Mouse (Mus musculus): Measurements from ENCODE around the gene 4930579G24Rik. TPM values are rescaled to one million over a fixed set of nuclear protein-coding genes. Genes with fewer than 3 reads are reported as not detected.

4930579G24Rik gene
- total RNA-seq, 2 experiments from 2014 or later = 3.6 to 3.9 TPM

Other genes with a start within 250 kb of the 4930579G24Rik start
- 1 to 10 TPM; 5.7 to 7.7 TPM for gene Fnip2, start 61.3 kb upstream of the 4930579G24Rik start, total RNA-seq (2021)
- gene Ppid, start 37.7 kb upstream of the 4930579G24Rik start, total RNA-seq (2021) = 10 to 100 TPM; 39.3 to 42.8 TPM
- 10 to 100 TPM; 93.0 to 99.1 TPM for gene Etfdh, start 421 bp downstream of the 4930579G24Rik start, total RNA-seq (2021)
- under 1 TPM in 1 of 2 experiments, not detected in 1; 0.05 TPM for gene Rxfp1, start 108.8 kb downstream of the 4930579G24Rik start, total RNA-seq (2021)
- 1 to 10 TPM; 1.1 to 3.3 TPM for gene Tmem144, start 223.7 kb downstream of the 4930579G24Rik start, total RNA-seq (2021)

Data from gastrocnemius, postnatal 10 days (tissue).